Mouse (Mus musculus) forebrain, embryonic 11.5 days (tissue): ENCODE data around the gene Fgd4. TPM values are rescaled to one million over a fixed set of nuclear protein-coding genes. Genes with fewer than 3 reads are reported as not detected.
"Not testable (repeated sequence)": the region's sequence is repeated elsewhere in the genome, so short reads cannot be mapped to it uniquely, and the experiment has no call there.

ENCODE experiments used
- ATAC-seq: fragments of 200-750 bp; cut with Nextera tagmentation; replicated peaks from 2 replicates; pipeline ENCODE4 v1.8.0; 2017; ENCODE audit warnings: moderate TSS enrichment; ENCODE audit not compliant: low FRiP score
- DNase-seq: peaks from one replicate; pipeline ENCODE4 v3.0.0-alpha.2; 2017; ENCODE audit warnings: low spot score
- H3K27ac ChIP-seq: fragments of 300-500 bp; sonication (generic); 2 replicates; pipeline ENCODE4 v1.5.1; 2014; ENCODE audit warnings: low read depth, low read length
- H3K27me3 ChIP-seq: fragments of 300-500 bp; sonication (generic); 2 replicates; pipeline ENCODE4 v1.6.1; 2014; ENCODE audit warnings: mild to moderate bottlenecking, low read length, mixed read lengths; ENCODE audit not compliant: control insufficient read depth, insufficient read depth
- H3K36me3 ChIP-seq: fragments of 300-500 bp; sonication (generic); 2 replicates; pipeline ENCODE4 v1.6.1; 2014; ENCODE audit warnings: mild to moderate bottlenecking, low read length, moderate library complexity, mixed read lengths; ENCODE audit not compliant: control insufficient read depth, insufficient read depth
- H3K4me1 ChIP-seq: fragments of 300-500 bp; sonication (generic); replicated peaks from 2 replicates; pipeline ENCODE4 v1.6.1; 2014; ENCODE audit warnings: low read length, mixed read lengths; ENCODE audit not compliant: control insufficient read depth, insufficient read depth
- H3K4me2 ChIP-seq: fragments of 300-500 bp; sonication (generic); 2 replicates; pipeline ENCODE4 v1.6.1; 2014; ENCODE audit warnings: low read depth, mild to moderate bottlenecking, low read length, moderate library complexity, mixed read lengths; ENCODE audit not compliant: severe bottlenecking
- H3K4me3 ChIP-seq: fragments of 300-500 bp; sonication (generic); 2 replicates; pipeline ENCODE4 v1.5.1; 2014; ENCODE audit warnings: low read depth, low read length
- H3K9ac ChIP-seq: fragments of 300-500 bp; sonication (generic); 2 replicates; pipeline ENCODE4 v1.6.1; 2014; ENCODE audit warnings: low read length
- H3K9me3 ChIP-seq: fragments of 300-500 bp; sonication (generic); 2 replicates; pipeline ENCODE4 v1.6.1; 2016; ENCODE audit warnings: low read length, mixed read lengths; ENCODE audit not compliant: control insufficient read depth
- WGBS: fragments of 180-500 bp; shearing (Covaris S2); extraction: QIAGEN DNeasy Blood & Tissue Kit; methylation state at CpG from one replicate; pipeline ENCODE4 v1.1.7; 2014; 5-methylcytosine and 5-hydroxymethylcytosine counted together
- polyA plus RNA-seq: library from polyadenylated mRNA; unstranded; fragments of >200 nt; fragmentation: Nextera tagmentation; extraction: Ambion mirVana; gene quantifications from 2 replicates; pipeline ENCODE4 v1.2.1, GENCODE M21; 2014

Gene Fgd4
- polyA plus RNA-seq, 1 experiment from 2014 or later = 23.8 TPM

DNA sequence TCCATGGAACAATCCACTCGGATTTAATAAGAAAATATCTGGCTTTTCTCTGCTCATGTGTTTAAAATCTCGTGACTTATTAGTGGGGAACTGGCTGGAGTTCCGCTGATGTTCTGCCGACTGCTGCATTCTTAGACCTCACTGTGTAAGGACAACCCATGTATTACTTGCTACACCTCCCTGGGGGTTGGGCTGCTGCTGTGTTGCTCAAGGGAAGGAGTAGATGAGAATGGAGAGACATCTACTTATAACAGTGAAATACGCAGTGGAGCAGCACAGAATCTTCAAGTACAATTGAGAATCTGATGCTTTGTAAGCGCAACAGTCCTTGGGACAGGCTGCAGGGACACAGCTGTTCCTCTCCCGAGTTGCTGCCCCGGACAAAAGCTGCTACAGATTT is 73.1 kb downstream of the Fgd4 start:
- Histone ChIP-seq H3K27me3 (no peaks in the 10 kb centered on the region), H3K36me3 (no peaks in the 10 kb centered on the region), H3K9ac (no peak overlapping the region), H3K4me2 (no peak overlapping the region), H3K9me3 (no peaks in the 10 kb centered on the region), H3K4me1 (peaks cover 4% of the 10 kb centered on the region; the same call in 1 of the 2 replicates), H3K4me3 (no peak overlapping the region), H3K27ac (no peak overlapping the region)
- ATAC-seq (peak; percentile 55), DNase-seq (no peak)
- 48% methylated on average over 8 of the region's 8 CpGs for WGBS

DNA sequence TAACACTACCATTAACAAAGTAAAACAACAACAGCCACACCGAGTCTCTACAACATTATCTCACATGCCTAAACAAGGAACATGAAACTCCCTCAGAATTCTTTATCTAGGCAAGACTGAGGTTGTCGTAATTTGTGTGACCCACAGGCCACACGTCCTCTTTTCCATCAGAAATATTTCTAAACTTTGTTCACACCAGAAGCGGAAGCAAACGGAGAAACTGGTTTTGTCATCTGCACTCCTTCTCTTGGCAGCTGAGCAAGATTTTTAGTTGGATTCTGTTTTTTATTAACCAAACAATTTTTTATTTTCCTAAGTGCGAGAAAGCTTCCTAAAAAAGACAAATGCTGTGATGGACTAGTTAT is 73.6 kb downstream of the Fgd4 start:
- ATAC-seq (no peak), DNase-seq (no peak)
- Histone ChIP-seq H3K4me2 (no peak overlapping the region), H3K9ac (no peak overlapping the region), H3K4me3 (no peak overlapping the region), H3K27me3 (no peaks in the 10 kb centered on the region), H3K4me1 (peaks cover 4% of the 10 kb centered on the region; the same call in 1 of the 2 replicates), H3K27ac (no peak overlapping the region), H3K9me3 (no peaks in the 10 kb centered on the region), H3K36me3 (no peaks in the 10 kb centered on the region)
- 60% methylated on average over 6 of the region's 6 CpGs for WGBS

DNA sequence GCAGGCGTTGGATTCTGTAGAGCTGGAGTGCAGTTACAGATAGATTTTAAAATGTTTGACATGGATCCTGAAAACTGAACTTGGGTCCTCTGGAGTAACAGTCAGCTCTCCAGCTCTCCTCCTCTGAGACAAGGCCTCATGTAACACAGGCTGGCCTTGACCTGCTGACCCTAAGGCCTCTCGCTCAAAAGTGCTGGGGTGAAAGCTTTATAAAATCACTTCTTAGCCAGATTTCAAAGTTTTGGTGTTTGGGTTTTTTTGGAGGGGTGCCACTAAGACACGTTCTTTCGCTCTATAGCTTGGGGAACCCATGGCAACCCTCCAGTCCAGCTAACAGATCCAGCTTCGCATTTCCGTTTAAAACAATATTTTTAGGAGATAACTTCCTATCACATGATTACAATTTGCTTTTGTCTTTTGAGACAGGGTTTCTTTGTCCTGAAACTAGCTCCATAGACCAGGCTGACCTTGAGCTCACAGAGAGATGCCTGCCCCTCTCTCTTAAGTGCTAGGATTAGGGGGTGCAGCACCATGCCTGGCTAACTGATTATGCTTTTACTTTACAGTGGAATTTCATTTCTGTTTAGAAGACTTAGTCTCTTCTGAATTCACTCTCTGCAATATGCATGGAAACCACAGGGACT is 74.1 kb downstream of the Fgd4 start:
- Histone ChIP-seq H3K4me2 (no peak overlapping the region), H3K4me3 (no peak overlapping the region), H3K27me3 (no peaks in the 10 kb centered on the region), H3K9me3 (no peaks in the 10 kb centered on the region), H3K36me3 (no peaks in the 10 kb centered on the region), H3K4me1 (peaks cover 4% of the 10 kb centered on the region; the same call in 1 of the 2 replicates), H3K27ac (no peak overlapping the region; the same call in 1 of the 2 replicates), H3K9ac (no peak overlapping the region)
- DNase-seq (no peak), ATAC-seq (no peak)
- WGBS = 66% methylated on average over 6 of the region's 6 CpGs

DNA sequence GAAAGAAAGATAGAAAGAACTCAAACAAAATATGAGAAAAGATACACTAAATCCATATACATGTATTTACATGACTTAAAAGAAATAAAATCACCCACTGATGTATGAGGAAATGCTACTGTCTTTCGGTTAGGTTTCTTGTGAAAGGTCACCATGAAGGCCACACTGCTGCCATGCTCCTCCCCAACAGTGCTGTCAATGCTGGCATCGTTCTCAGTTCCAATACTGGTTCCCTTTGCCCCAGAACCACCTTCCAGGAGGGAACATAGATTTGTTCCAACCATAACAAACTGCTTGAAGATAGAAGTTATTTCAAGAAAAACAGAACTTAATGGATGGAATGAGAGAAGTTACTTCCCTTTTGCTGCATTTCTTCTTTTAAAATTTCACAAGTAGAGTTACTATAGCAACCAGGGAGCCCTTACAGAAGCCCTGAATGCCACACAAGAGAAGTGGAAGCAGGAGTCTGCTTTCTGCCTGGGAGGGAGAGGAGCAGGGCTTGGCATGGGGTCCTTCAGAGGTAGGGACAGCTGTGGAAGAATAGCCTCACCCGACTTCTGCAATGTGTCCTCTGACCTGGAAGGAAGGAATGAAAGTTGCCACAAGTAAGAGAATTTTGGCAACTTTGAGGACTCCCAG is 75.0 kb downstream of the Fgd4 start:
- no peaks in the 10 kb centered on the region for H3K27me3 ChIP-seq
- WGBS = 60% methylated on average over 3 of the region's 3 CpGs
- DNase-seq = no peak
- no peak overlapping the region for H3K4me2 ChIP-seq
- ATAC-seq = no peak; the same call in 1 of the 2 replicates
- H3K9me3 ChIP-seq = no peaks in the 10 kb centered on the region
- H3K4me3 ChIP-seq = no peak overlapping the region
- no peak overlapping the region for H3K9ac ChIP-seq
- H3K27ac ChIP-seq = no peak overlapping the region; the same call in 1 of the 2 replicates
- H3K4me1 ChIP-seq = peaks cover 4% of the 10 kb centered on the region; the same call in 1 of the 2 replicates
- H3K36me3 ChIP-seq = no peaks in the 10 kb centered on the region

DNA sequence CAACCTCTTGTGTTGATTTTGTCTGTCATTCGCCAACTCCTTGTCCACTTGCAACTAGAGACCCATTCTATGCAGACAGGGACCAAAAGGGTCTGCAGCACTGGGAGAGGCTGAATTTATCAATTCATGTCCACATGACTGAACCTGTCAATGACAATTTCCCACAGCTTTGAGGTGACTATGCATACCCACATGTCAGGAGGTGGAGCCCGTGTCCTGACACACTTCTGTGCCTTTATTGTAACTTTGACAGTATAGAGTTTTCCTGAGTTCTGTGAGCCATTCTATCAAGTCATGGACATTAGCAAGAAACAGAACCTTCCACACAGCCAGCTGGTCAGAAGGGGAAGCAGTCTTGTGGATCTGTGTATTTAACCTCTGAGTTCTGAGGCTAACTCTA is 76.7 kb downstream of the Fgd4 start:
- H3K4me3 ChIP-seq = no peak overlapping the region
- H3K27ac ChIP-seq = no peak overlapping the region
- WGBS = 82% methylated on average over 2 of the region's 2 CpGs
- no peak overlapping the region for H3K4me2 ChIP-seq
- H3K9ac ChIP-seq = no peak overlapping the region
- no peaks in the 10 kb centered on the region for H3K27me3 ChIP-seq
- no peaks in the 10 kb centered on the region for H3K36me3 ChIP-seq
- no peaks in the 10 kb centered on the region for H3K9me3 ChIP-seq
- peaks cover 4% of the 10 kb centered on the region; the same call in 1 of the 2 replicates for H3K4me1 ChIP-seq
- DNase-seq (no peak), ATAC-seq (no peak)

DNA sequence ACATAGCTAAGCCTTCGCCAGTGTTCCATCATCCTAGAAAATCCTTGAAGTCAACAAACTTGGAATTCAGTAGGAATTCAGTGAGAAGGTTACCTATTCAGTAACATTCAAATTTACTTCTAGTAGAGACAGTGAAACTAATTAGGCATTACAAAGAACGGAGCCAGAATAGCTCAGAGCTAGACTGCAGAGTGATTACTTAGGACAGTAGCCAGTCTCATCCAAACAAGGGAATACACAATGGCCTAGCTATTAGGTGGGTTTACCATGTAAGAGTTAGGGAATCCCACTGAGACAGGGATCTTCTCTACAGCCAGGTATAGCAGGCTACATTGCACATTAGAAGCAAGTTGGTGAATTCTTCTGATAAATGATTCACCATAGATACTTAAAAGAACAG is 77.5 kb downstream of the Fgd4 start:
- not testable (repeated sequence) for H3K4me1 ChIP-seq, DNase-seq, H3K27ac ChIP-seq, H3K4me2 ChIP-seq, H3K36me3 ChIP-seq, H3K9me3 ChIP-seq, H3K9ac ChIP-seq, H3K4me3 ChIP-seq, H3K27me3 ChIP-seq, ATAC-seq
- 72% methylated on average over 2 of the region's 2 CpGs for WGBS

DNA sequence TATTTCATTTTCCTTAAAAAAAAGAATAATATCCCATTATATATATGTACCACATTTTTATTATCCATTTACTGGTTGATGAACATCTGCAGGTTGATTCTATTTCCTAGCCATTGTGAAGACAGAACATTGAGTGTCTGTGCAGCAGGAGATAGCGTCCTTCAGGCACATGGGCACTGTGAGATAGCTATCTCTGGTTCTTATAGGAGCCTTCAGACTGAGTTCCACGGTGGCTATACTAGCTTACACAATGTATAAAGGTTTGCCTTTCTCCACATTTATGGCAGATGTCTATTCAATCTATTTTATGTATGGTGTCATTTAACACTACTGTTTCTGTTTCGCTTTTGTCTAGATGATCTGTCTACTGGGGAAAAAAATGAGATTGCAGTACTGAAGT is 98.9 kb downstream of the Fgd4 start:
- H3K36me3 ChIP-seq = no peaks in the 10 kb centered on the region
- no peak for DNase-seq
- no peaks in the 10 kb centered on the region for H3K4me1 ChIP-seq
- no peak for ATAC-seq
- H3K9me3 ChIP-seq = no peaks in the 10 kb centered on the region
- no peak overlapping the region for H3K27ac ChIP-seq
- no peak overlapping the region for H3K4me3 ChIP-seq
- 94% methylated on average over 3 of the region's 3 CpGs for WGBS
- no peak overlapping the region for H3K4me2 ChIP-seq
- no peaks in the 10 kb centered on the region for H3K27me3 ChIP-seq
- H3K9ac ChIP-seq = no peak overlapping the region

DNA sequence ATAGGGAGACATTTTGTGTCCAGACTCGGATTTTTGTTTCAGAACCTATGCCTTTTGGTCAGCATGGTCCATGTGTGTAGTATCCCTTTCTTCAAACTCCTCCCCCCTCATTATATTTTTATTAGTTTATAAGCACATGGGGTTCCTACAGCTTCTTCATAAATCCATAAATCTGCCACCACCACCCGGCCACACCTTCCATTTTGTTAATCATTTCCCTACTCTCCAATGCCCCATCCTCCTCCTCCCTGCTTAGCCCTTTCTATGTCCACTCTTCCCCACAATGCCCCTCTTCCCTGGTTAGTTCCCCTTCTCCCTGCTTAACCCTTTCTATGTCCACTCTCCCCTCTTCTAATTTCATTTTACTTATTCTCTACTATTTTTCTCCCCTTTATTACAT is 99.4 kb downstream of the Fgd4 start:
- Histone ChIP-seq H3K4me3 (no peak overlapping the region), H3K9ac (no peak overlapping the region), H3K9me3 (no peaks in the 10 kb centered on the region), H3K27me3 (no peaks in the 10 kb centered on the region), H3K4me2 (no peak overlapping the region), H3K27ac (no peak overlapping the region), H3K36me3 (no peaks in the 10 kb centered on the region), H3K4me1 (no peaks in the 10 kb centered on the region)
- DNase-seq (no peak), ATAC-seq (no peak)
- 86% methylated on average over 2 of the region's 2 CpGs for WGBS

DNA sequence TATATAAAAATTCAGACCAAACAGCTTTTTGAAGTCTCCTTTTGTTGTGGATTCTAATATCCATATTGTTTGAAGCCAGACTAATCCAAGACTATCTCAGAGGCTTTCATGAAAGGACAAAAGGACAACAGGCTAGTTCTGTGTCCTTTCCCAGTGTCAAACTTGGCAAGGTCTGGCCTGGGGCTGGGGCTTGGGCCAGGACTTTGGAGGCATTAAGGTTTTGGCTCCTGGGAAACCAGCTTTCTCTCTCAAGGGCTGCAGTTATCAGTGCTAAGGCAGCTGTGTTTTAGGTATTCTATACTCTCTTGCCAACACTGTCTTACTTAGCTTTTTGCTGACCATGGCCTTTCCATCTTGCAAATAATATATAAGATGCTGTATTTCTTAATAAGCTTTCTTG is 101.6 kb downstream of the Fgd4 start:
- DNase-seq (no peak), ATAC-seq (no peak)
- Histone ChIP-seq H3K9ac (no peak overlapping the region), H3K27me3 (no peaks in the 10 kb centered on the region), H3K4me2 (no peak overlapping the region), H3K27ac (no peak overlapping the region), H3K4me3 (no peak overlapping the region), H3K36me3 (no peaks in the 10 kb centered on the region), H3K4me1 (no peaks in the 10 kb centered on the region), H3K9me3 (no peaks in the 10 kb centered on the region)
